Mouse (Mus musculus): ENCODE measurements around the gene Palld.

Palld gene

DNA sequence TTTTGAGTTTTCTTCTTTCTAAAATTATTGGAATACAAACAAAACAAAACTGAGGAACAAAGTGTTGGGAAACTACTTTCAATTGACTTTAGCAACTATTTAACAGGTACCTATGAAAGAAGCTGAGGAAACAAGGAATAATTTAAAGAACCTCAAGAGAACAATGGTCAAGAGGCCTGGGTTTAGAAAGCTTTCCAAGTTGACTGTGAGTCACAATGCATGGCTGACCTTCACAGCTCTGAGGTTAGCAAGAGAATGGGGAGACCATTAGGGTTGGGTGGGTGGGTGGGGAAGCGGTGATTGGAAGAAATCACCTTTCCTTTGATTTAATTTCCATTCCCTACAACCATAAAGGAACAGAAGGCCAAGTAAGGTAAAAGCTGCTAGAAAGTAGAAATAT lies 35.6 kb downstream of the Palld start:
- DNase-seq (ENCODE audit: low read depth, low spot score): no peak

DNA sequence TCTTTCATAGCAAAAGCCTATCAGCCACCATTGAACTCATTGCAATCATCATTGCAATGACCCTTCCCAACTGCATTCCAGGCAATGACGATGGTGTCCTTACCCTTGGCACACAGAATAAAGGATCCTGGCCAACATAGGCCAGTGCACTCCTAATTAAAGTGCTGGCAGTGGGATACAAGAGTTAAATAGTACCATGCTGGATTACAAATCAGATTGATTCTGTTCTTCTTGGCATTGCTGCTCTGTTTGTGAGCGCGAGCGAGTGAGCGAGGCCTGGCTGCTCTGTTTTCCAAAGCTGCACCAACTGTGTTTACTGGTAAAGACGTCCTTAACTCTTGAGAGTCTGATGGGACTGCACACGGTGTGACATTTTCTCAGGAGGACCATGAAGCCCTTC lies 37.1 kb downstream of the Palld start:
- DNase-seq (ENCODE audit: low read depth, low spot score): no peak

DNA sequence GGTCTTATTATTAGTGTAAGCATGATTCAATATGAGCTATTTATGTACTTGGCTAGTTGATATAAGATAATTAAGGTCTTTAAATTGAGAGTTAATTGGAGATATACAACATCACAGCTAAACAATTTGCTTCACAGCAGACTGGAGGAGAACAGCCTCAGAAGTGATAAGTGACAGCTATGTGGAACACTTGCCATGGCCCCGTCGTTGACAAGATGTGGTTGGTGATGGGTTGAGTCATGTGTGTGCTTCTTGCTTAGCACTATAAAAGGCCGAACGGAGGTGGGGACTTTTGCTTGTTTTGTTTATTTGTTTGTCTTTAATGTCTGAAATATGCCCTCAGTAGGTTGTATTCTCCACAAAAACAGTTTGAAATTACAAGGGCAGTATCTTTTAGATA lies 51.2 kb downstream of the Palld start:
- DNase-seq (ENCODE audit: low read depth, low spot score): no peak

DNA sequence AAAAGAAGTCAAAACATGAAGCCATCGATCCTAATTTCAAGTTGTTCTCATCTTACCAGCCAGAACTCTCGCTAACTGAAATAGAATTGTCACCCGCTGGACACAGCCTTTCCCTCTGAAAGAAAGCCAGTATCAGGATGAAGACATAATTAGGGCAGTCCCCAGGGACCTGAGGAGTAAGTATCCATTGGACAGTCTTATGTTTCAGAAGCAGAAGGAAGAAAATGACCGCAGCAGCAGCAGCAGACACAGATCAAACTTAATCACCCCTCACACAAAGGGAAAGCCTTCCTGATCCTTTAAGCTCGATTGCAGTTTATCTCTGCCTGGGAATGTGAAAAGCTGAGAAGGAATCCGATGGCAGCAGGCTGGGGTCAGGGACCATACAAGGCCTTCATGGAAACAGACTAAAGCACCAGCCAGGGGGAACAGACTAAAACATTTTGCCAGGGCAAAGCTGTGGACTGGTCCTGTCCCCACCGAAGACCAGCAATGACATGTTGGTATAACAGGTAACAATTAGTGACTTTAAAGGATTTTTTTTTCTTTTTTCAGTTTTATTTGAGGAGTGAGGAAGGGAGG lies 53.8 kb downstream of the Palld start:
- DNase-seq (ENCODE audit: low read depth, low spot score): no peak

DNA sequence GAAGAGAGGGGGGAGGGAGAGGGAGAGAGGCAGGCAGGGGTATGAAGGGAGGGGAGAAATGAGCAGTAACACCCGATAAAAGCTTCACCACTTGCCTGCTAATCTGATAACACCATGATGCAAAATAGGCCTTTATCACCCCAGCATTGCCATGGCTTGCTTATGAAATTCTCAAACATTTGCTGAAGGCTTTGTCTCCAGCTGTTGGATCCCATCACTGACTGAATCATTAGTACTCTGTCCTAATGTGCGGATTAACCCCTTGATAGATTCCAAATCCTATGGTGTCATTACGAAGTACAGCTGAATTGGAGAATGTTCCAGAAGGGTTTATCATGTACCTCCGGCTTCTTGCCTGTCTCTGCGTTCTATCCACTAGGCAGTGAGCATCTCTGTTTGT lies 55.0 kb downstream of the Palld start:
- no peak for DNase-seq (ENCODE audit: low read depth, low spot score)

DNA sequence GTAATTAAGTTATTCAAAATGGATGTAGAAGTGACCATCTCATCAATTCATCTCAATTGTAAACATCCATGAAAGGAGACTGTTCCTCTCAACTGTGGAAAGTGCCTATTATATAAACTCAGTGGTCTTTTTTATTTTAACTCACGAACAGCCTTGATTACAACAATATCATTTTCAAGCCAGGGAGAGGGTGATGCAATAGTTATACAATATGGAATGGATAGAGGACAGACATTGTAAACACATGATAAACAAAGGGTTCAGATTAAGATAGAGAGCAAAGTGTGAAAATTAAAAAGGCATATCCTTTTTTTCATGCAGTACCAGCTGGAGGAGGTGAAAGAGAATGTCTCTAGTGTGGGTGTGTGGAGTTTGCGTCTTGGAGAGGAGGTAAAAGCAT lies 57.5 kb downstream of the Palld start:
- DNase-seq (ENCODE audit: low read depth, low spot score): no peak

DNA sequence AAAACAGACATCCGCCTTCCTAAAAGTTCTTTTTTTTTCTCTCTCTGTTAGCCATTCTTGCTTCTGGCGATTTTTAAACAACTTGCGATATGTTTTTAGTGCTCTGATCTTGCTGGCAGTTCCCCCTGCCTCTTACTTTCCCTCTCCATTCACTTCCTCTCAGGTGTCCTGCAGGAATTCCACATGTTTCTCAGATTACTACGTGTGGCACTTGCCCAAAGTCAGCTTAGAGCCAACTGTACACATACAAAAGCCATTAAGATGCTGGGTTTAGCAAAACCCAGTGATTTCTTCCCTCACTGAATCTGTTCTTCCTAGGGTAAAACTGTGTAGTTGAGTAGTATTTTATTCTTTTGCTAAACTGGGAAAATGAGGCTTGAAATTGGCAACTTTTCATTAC lies 57.9 kb downstream of the Palld start:
- DNase-seq (ENCODE audit: low read depth, low spot score): no peak

DNA sequence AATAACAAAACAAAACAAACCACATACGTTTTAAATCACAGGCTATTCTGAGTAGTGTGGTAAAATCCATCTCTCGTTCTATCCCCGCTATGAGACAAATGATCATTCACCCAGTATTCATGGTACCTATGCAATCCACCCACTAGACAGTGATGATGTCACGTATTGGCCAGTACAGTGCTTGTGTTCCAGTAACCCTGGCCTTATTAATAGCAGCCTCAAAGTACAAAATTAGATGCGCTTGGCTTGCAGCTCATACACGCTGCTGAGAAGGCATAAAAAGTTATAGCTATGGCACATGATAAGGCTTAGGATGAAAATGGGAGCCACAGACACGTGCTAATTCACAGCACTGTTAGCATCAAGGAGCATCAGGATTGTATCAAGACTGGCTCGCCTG lies 58.7 kb downstream of the Palld start:
- DNase-seq (ENCODE audit: low read depth, low spot score): no peak

DNA sequence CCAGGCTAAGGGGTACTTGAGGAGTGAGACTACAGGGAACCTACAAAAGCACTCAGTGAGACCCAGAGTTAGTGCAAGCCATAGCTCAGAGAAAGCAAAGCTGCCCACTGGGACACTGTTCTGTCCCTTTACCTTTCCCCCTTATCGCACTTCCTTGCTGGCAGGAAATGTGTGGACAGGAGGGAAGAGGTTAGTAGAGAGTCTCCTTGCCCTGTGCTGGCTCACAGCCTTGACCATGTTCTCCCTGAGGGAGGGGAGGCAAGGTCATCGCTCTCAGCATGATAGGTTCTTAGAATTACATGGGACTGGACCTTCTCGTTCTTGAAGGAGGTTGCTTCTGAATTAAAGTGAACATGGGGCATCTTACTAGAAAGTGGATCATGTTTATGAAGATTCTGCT lies 69.3 kb downstream of the Palld start:
- DNase-seq (ENCODE audit: low read depth, low spot score): no peak

DNA sequence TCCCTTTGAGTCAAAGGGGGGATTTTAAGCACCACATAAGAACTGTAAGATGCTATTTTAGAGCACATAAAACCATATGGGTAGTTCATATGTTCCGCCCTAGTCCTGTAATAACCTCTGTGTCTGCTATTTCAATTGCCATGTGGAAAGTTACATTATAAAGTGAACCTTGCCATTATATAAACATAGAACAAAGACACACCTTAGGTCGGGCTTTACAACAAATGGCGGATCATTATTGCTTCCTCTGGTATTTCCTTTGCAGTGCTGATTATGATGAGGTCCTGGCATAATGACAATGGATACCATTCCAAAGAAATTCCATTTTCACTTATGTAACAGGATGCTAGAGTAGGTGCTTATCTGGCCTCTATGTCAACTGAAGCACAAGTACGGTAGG lies 70.5 kb downstream of the Palld start:
- no peak for DNase-seq (ENCODE audit: low read depth, low spot score)

DNA sequence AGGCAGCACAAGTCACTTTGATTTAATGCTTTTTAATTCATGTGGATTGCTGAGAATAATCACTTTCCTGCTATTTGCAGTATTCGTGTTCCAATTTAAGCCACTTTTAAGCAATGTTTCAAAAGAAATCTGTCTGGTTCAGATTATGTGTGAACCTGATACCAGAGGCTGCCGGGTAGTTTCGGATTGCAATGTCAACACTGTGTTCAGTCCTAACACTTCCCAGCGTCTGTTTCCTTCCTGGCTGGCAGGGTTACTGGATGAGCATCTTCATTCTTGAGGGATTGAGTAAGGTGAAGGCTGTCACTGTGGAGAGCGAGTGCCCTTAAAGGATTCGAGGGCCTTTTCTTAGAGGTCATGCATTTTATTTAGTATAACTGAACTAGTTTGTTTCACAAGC lies 71.7 kb downstream of the Palld start:
- DNase-seq (ENCODE audit: low read depth, low spot score): no peak

DNA sequence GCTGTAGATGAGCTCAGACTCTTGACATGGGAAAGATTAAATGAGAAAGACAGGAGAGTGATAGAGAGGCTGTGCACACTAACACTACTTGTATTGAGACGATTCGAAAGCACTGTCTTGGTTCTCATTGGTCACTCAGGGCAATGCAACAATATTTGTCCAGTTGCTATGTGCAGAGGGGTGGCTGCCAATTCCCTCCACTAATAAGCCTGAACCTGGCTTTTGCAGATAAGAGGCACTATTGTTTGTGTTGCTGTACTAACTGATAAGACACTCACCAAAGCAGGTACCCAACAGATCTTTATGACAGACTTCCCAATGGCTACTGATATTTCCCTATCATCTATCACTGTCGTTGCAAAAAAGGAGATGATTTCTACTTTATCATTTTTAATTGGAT lies 77.9 kb downstream of the Palld start:
- DNase-seq (ENCODE audit: low read depth, low spot score): no peak

DNA sequence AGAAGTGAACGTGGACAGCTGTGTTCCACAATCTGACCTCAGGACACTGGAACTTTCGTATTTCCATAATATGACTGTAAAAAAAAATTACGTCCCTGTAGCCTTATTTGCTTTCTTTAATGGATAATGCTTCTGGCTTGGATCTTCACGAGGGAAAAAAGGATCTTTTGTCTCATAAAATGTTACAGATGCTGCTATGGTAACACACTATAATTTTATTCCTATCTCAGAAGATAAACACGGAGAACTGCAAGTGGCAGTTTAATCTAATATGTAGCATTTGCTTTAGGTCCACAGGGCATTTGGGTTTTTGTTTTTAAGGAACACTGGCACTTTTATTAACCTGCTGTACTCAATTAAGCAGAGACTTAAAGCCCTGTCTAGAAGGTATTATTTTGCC lies 79.3 kb downstream of the Palld start:
- DNase-seq (ENCODE audit: low read depth, low spot score): no peak

DNA sequence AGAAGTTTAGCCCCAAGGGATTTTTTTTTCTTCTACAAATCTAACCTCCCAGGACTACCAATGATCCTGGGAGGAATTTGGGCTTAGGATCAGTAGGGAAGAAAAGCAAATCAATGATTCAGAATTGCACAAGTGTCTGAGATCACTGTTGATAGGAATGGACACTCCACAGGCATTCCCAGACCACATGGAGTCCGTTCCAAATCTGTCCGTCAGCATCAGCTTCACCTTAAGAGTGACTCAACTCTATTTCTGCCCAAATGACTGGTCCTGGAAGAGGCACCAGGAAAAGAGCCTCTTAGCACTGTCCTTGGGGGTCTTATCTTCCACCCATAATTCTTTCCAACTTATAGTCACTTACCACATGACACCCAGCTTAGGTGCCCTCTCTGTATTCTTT lies 98.7 kb downstream of the Palld start:
- DNase-seq (ENCODE audit: low read depth, low spot score): no peak

DNA sequence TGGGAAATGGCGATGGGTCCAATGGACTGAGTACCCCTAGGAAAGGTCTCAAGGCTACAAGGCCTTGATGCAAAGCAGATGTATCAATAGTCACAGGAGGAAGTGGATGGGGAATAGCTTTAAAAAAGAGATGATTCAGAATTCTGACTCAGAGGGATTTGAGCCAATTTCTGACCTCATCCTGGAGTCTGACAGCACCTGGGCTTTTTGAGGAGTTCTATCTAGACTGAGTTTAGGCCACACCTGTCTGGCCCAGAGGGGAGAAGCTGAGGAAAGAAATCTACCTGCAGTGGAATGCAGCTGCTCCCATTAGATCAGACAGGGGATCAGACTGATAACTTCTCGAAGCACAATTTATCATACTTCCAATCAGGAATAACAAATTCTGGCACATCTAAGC lies 99.7 kb downstream of the Palld start:
- no peak for DNase-seq (ENCODE audit: low read depth, low spot score)

DNA sequence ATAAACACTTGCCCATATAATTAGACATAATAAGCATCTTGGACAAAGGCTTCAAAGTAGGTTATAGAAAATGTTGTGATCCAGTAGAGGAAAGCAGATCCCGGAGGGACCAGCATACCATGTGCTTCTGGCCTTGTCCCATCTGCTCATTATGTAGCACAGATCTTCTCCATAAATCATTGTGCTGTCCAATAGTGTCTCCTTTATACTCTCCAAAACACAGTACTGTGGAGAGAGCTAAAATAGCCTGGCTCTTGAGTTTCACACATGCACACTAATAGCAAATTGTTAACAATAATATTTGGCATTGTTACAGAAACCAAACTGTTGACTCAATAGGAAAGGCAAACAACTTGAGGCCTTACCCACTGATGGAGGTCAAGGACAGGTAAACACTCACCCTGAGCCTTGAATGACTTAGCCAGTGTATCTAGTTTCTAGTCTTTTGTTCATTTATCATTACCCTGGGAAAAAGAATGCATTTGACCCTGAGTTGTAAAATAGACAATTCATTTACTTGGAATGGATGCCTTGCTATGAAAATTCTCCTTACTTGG lies 105.0 kb downstream of the Palld start:
- DNase-seq (ENCODE audit: low read depth, low spot score): no peak

DNA sequence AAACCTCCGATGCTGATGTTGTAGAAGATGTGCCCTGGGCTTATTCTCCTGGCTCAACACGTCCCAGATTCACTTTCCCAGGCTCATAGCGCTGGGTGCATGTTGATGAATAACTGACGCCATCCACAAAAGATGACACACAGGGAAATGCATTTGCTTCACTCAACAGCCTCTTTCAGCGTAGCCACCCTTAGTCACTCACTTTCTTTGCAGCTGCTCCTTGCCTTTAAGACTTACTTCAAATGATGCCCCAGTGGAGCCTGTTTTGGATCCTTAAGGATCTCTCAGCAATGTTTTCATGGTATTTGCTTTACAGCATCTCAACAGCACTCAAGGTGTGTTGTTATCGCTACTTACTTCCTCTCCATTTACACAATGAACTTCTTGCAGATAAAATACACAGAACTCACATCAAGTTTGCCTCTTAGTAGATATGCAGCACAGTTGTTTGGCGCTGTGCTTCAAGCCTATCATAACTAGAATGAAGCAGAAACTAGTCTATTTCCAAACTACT lies 105.9 kb downstream of the Palld start:
- no peak for DNase-seq (ENCODE audit: low read depth, low spot score)

DNA sequence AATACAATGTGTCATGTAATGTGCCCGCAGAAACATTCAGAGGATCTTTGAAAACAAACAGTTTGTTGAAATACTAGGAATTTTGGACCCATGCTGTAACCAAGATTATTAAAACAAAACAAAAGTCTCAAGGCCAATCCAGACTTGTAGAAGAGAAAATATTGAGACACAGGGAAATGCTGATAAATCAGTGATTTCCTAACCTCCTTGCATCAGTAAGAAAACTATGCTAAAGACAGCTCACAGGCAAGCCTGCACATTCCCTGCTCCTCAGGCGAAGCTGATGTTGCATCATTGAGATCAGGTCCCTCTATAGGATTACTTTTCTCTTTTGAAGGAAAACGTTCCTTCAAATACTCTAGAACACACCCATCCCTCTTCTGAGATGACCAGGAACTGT lies 112.5 kb downstream of the Palld start:
- DNase-seq (ENCODE audit: low read depth, low spot score): no peak

DNA sequence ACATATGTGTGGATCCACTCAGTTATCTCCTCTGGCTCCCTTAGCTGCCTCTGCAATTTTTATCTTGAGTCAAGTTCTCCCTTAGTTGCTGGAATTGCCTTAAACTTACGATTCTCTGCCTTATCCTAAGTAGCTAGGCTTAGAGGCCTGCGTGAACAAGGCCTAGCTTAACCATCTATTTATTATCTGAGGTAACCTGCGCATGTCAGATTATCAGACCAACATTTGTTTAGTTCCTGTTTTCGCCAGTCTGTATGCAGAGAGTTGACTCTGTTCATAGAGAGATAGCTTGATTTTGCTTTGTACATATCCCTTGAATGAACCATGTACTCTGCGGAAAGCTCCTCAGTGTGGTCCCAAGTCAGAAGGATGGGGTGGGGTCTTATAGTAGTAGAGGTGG lies 113.2 kb downstream of the Palld start:
- DNase-seq (ENCODE audit: low read depth, low spot score): no peak

DNA sequence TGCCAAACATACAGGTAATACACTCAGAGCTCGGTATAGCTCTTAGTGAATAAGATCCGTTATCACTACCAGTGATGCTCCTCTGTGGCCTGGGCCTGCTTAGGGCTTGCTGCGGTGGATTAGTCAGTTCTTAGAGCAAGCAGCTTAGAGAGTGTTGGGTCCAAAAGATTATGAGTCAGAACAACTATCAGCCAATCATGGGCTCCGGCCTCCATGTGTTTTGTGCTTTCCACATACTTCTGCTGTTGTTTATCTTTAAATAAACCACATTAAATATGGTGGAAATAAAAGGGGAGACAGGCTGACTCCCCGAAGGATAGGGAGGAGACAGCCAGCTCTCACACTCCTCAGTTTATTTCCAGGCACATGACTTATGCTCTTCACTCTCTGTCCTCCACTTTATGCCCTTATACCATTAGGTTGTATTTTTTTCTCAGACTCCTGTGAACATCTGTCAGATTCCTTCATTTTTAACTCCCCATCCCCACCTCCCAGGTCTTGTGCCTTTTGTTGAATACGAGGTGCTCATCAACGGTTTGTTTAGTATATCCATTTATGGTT lies 119.5 kb downstream of the Palld start:
- DNase-seq (ENCODE audit: low read depth, low spot score): no peak

DNA sequence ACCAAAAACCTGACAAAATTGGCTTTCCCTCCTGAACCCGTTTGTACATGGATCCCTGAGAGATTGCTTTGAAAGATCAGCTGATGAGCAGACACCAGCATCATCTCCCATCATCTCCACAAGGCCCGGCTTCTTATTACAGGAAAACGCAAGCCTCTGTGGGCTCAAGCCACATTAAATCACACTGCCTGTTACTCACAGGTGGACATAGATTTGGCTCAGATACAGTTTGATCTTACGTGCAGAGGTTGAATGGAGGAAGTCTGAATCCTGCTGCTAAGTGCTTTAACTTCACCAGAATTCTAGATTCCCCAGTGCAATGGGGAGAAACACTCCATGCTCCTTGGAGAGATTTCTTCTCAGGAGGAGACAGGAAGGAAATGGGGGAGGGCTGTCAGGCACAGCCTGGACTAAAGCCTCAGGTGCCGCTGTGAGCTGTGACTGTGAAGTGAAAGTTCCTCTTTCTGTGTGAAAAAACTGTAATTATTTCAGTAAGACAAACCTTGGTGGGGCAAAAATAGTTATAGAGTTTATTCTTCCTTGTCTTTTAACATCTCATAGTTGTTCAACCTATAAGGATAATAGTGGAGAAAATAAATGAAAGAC lies 121.7 kb downstream of the Palld start:
- DNase-seq (ENCODE audit: low read depth, low spot score): no peak

DNA sequence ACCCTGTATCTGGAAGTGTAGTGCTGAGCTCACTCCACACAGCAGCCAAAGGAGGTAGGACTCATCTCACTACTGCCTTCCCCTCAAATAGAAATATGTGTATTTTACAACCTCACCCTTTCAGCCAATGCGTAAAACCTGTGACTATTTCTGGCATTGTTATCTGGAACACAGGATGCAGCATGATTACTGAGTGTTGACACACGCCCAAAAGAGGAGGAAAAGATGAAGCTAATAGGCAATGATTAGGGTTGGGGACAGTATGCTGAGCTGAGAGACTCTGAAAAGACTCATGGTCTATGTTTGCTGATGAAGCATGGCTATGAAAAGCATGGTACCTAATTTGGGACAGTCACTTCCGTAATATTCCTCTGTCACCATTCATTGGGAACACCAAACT lies 124.3 kb downstream of the Palld start:
- no peak for DNase-seq (ENCODE audit: low read depth, low spot score)

DNA sequence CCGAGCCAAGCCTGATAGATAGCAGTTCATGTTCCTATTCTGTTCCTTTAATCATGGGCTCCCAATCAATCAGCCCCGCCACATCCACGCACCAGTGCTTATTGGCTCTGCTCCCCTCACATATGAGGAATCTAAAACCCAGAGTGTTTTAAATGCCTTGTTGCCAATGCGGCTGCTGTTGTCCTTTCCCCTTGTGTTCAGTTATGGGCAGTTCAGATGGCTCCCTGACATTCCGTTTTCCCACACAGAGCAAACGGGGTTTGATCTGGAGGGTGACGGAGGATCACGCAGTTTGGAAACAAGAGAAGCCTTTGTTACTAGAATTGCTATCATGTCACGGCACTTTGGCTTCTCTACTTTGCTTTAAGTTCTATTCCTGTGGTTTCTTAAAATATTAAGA lies 125.9 kb downstream of the Palld start:
- no peak for DNase-seq (ENCODE audit: low read depth, low spot score)

Measured in telencephalon, adult 2 months (tissue).